Mouse (Mus musculus): ENCODE measurements at regions not wholly inside any gene's neighbourhood (a gene's known extent, or its start where the extent isn't known, plus 50 kb on each side); places are given as distances from the start of the nearest gene placed in this dataset.

DNA sequence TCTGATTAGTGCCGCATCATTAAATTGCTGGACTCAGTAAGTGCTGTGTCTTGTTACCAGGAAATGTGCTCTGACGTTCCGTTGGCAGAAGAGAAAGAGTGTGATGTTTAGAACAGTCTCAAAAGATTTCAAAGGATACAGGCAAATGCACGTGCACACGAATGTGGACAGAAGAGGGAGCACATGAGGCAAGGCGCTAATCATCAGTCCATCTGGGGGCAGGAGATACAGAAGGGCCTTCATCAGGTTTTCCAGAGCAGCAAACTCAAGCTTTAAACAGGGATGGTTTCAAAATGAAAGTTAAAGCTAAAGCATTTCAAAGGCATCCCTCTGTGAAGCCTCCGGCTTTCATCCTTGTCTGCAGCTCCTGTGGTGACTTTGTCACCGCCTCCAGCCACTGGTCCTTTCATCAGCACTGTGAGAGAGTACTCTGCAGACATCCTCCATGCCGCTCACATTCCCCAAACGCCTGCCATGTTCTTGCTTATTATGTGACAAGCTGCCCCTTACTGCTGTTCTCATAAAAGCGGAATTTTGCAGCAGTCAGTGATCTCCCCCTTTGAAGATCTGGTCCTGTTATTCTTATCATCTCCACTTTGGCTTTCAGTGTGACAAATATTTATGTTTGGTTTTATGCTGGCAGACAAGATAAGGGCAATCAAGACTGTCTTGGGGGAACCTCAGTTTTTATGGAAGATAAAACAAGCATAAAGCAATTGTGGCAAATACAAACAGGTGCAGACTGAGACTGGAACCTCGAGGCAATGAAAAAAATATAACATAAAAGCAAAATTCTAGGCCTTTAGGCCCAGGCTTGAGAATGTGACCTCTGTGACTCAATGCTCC is 111.5 kb upstream of the Tmem150c start:
- no peak overlapping the region for H3K27ac ChIP-seq (ENCODE audit: insufficient read depth, low read depth, low read length)
- TF ChIP-seq POLR2A (IDR thresholded peaks at IDR 0.05; ENCODE audit: insufficient read depth, low read depth, low read length) (no peak), CTCF (IDR thresholded peaks at IDR 0.05; ENCODE audit: insufficient read depth, low read depth, low read length) (no peak)
- no peaks in the 10 kb centered on the region for H3K4me1 ChIP-seq (ENCODE audit: control insufficient read depth, insufficient read depth, low read length)
- 64% methylated on average over 12 of the region's 12 CpGs for WGBS
- H3K4me3 ChIP-seq (ENCODE audit: insufficient read depth, low read depth, low read length), result no peak overlapping the region

DNA sequence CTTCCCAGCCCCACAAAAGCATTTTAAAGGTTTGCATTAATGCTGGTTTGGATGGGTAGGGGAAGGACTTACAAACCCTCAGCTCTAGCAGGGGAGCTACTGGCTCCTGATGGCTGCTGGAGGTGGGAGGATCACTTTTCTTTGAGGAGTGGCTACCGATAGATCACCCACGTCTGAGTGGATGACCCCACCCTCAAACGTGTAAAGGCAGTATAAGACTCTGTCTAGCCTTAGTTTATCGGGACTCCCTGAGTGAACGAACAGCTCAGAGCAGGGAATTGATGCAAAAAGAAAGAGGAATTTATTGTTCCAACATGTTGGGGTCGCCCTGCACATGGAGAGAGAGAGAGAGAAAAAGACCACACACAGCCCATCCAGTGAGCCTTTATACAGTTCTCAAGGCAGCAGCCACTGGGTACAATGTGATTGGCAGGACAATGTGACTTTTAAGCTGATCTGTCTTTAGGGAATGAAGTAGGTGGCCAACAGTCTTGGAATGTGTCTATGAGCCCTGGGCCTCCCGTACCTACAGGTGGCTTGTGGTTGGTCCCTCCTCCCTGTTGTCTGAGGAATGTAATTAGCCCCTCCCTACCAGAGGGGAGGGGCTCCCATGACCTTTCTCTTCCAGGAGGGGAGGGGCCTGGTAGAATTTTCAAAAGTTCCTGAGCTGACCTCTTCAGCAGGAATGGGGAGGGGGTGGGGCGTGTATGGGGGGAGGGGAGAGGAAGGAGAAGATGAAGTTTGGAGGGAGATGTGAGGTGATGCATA is 108.7 kb upstream of the Tmem150c start:
- H3K4me1 ChIP-seq (ENCODE audit: control insufficient read depth, insufficient read depth, low read length), result no peaks in the 10 kb centered on the region
- TF ChIP-seq CTCF (IDR thresholded peaks at IDR 0.05; ENCODE audit: insufficient read depth, low read depth, low read length), result no peak
- no peak for TF ChIP-seq POLR2A (IDR thresholded peaks at IDR 0.05; ENCODE audit: insufficient read depth, low read depth, low read length)
- H3K27ac ChIP-seq (ENCODE audit: insufficient read depth, low read depth, low read length), result no peak overlapping the region
- H3K4me3 ChIP-seq (ENCODE audit: insufficient read depth, low read depth, low read length), result no peak overlapping the region
- WGBS, result 76% methylated on average over 8 of the region's 8 CpGs

- 58% methylated on average over 17 of the region's 17 CpGs for WGBS
- Histone ChIP-seq H3K27ac (ENCODE audit: insufficient read depth, low read depth, low read length) (no peak overlapping the region), H3K4me3 (ENCODE audit: insufficient read depth, low read depth, low read length) (no peak overlapping the region), H3K4me1 (ENCODE audit: control insufficient read depth, insufficient read depth, low read length) (no peaks in the 10 kb centered on the region)
- TF ChIP-seq POLR2A (IDR thresholded peaks at IDR 0.05; ENCODE audit: insufficient read depth, low read depth, low read length) (no peak), CTCF (IDR thresholded peaks at IDR 0.05; ENCODE audit: insufficient read depth, low read depth, low read length) (no peak)
These were observed 107.3 kb upstream of the Tmem150c start for GRCm38 (mm10) chr5:100266671-100267510.

GRCm38 (mm10) chr5:100259803-100260693 is 100.4 kb upstream of the Tmem150c start:
- no peak overlapping the region for H3K4me3 ChIP-seq (ENCODE audit: insufficient read depth, low read depth, low read length)
- TF ChIP-seq CTCF (IDR thresholded peaks at IDR 0.05; ENCODE audit: insufficient read depth, low read depth, low read length) (no peak), POLR2A (IDR thresholded peaks at IDR 0.05; ENCODE audit: insufficient read depth, low read depth, low read length) (no peak)
- 76% methylated on average over 8 of the region's 8 CpGs for WGBS
- H3K4me1 ChIP-seq (ENCODE audit: control insufficient read depth, insufficient read depth, low read length), result peaks cover 5% of the 10 kb centered on the region
- no peak overlapping the region for H3K27ac ChIP-seq (ENCODE audit: insufficient read depth, low read depth, low read length)

- Histone ChIP-seq H3K4me1 (ENCODE audit: control insufficient read depth, insufficient read depth, low read length) (peaks cover 5% of the 10 kb centered on the region), H3K4me3 (ENCODE audit: insufficient read depth, low read depth, low read length) (no peak overlapping the region), H3K27ac (ENCODE audit: insufficient read depth, low read depth, low read length) (no peak overlapping the region)
- TF ChIP-seq POLR2A (IDR thresholded peaks at IDR 0.05; ENCODE audit: insufficient read depth, low read depth, low read length) (no peak), CTCF (IDR thresholded peaks at IDR 0.05; ENCODE audit: insufficient read depth, low read depth, low read length) (no peak)
- WGBS, result 41% methylated on average over 12 of the region's 12 CpGs
These were observed 99.5 kb upstream of the Tmem150c start for GRCm38 (mm10) chr5:100258952-100259710.

DNA sequence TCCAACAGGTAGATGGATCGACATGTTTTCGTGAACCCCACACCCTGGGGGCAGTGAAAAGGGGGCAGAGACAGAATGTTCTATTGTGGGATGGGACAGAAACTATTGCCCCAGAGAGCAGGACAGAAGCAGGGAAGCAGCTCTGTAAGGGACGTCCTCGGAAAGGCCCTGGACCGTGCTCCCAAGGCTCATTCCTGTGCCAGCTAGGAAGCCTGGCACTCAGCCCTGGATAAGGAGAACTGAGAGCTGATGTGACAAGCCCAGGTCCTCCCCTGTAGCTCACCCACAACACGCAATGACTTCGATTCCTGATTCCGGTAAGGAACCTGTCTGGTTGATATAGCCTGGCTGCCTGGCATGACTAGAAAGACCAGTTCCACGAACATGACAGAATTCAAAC is 95.7 kb upstream of the Tmem150c start:
- Histone ChIP-seq H3K4me1 (ENCODE audit: control insufficient read depth, insufficient read depth, low read length) (peaks cover 5% of the 10 kb centered on the region), H3K4me3 (ENCODE audit: insufficient read depth, low read depth, low read length) (no peak overlapping the region), H3K27ac (ENCODE audit: insufficient read depth, low read depth, low read length) (no peak overlapping the region)
- TF ChIP-seq CTCF (IDR thresholded peaks at IDR 0.05; ENCODE audit: insufficient read depth, low read depth, low read length), result no peak
- TF ChIP-seq POLR2A (IDR thresholded peaks at IDR 0.05; ENCODE audit: insufficient read depth, low read depth, low read length), result no peak
- 87% methylated on average over 9 of the region's 9 CpGs for WGBS

- no peak overlapping the region for H3K4me3 ChIP-seq (ENCODE audit: insufficient read depth, low read depth, low read length)
- 82% methylated on average over 6 of the region's 6 CpGs for WGBS
- H3K27ac ChIP-seq (ENCODE audit: insufficient read depth, low read depth, low read length), result no peak overlapping the region
- peaks cover 2% of the 10 kb centered on the region; the same call in 1 of the 2 replicates for H3K4me1 ChIP-seq (ENCODE audit: control insufficient read depth, insufficient read depth, low read length)
- TF ChIP-seq CTCF (IDR thresholded peaks at IDR 0.05; ENCODE audit: insufficient read depth, low read depth, low read length) (no peak), POLR2A (IDR thresholded peaks at IDR 0.05; ENCODE audit: insufficient read depth, low read depth, low read length) (no peak)
These were observed 92.4 kb upstream of the Tmem150c start for GRCm38 (mm10) chr5:100252036-100252435.

Measured in olfactory bulb, adult 2 months (tissue).